Mouse (Mus musculus): ENCODE data around the gene Blnk.

GRCm38 (mm10) chr19:41030161-41030560 is 35.8 kb upstream of the Blnk start:
- TF ChIP-seq CTCF (IDR thresholded peaks at IDR 0.05; ENCODE audit: low read depth, low read length), result no peak
- TF ChIP-seq POLR2A (IDR thresholded peaks at IDR 0.05; ENCODE audit: insufficient read depth, low read length), result no peak
- TF ChIP-seq EP300 (IDR thresholded peaks at IDR 0.05; ENCODE audit: insufficient read depth, low read depth, low read length), result no peak
